Mouse (Mus musculus) erythroblast, embryonic 14.5 days (primary cell): ENCODE data around the gene Akna. TPM values are rescaled to one million over a fixed set of nuclear protein-coding genes. Genes with fewer than 3 reads are reported as not detected.

Experiments used
- H3K27me3 ChIP-seq: 2 replicates; pipeline ENCODE4 v1.6.1; 2012; ENCODE audit warnings: inconsistent platforms; ENCODE audit not compliant: control insufficient read depth
- H3K36me3 ChIP-seq: 2 replicates; pipeline ENCODE4 v1.6.1; 2012; ENCODE audit warnings: mild to moderate bottlenecking, inconsistent platforms; ENCODE audit not compliant: control insufficient read depth
- H3K4me1 ChIP-seq: 2 replicates; pipeline ENCODE4 v1.6.1; 2012; ENCODE audit warnings: inconsistent platforms; ENCODE audit not compliant: control insufficient read depth
- H3K4me3 ChIP-seq: replicated peaks from 2 replicates; pipeline ENCODE3; 2012; ENCODE audit warnings: moderate library complexity, mild to moderate bottlenecking, inconsistent platforms
- H3K9me3 ChIP-seq: 2 replicates; pipeline ENCODE4 v1.6.1; 2012; ENCODE audit warnings: low read length, inconsistent platforms, mixed read lengths; ENCODE audit not compliant: control insufficient read depth
- GATA1 ChIP-seq: IDR thresholded peaks from 2 replicates; pipeline ENCODE4 v1.6.1; 2012; ENCODE audit warnings: low read length, inconsistent platforms, mixed read lengths
- TAL1 ChIP-seq: IDR thresholded peaks from 3 replicates; pipeline ENCODE4 v1.6.1; 2012; ENCODE audit warnings: low read length, inconsistent platforms, mixed read lengths
- polyA plus RNA-seq: library from polyadenylated mRNA; stranded (reverse); fragments of >175 nt; gene quantifications from 2 replicates; pipeline ENCODE4 v1.2.3, GENCODE M21; 2012

Gene Akna
- polyA plus RNA-seq, 1 experiment = 1.3 TPM

GRCm38 (mm10) chr4:63417318-63417957 lies 14.3 kb upstream of the Akna start:
- Histone ChIP-seq H3K4me3 (no peak overlapping the region), H3K36me3 (no peaks in the 10 kb centered on the region), H3K9me3 (no peaks in the 10 kb centered on the region), H3K27me3 (no peaks in the 10 kb centered on the region), H3K4me1 (peaks cover 6% of the 10 kb centered on the region)
- TF ChIP-seq GATA1 (no peak), TAL1 (no peak)

GRCm38 (mm10) chr4:63414951-63415350 lies 11.8 kb upstream of the Akna start:
- TF ChIP-seq GATA1 = no peak
- no peak for TF ChIP-seq TAL1
- no peak overlapping the region for H3K4me3 ChIP-seq
- no peaks in the 10 kb centered on the region for H3K9me3 ChIP-seq
- no peaks in the 10 kb centered on the region for H3K36me3 ChIP-seq
- no peaks in the 10 kb centered on the region for H3K27me3 ChIP-seq
- peaks cover 20% of the 10 kb centered on the region for H3K4me1 ChIP-seq

- no peak overlapping the region for H3K4me3 ChIP-seq
- H3K9me3 ChIP-seq = no peaks in the 10 kb centered on the region
- TF ChIP-seq TAL1 (no peak), GATA1 (no peak)
- peaks cover 52% of the 10 kb centered on the region for H3K4me1 ChIP-seq
- H3K36me3 ChIP-seq = no peaks in the 10 kb centered on the region
- peaks cover 6% of the 10 kb centered on the region for H3K27me3 ChIP-seq
Observed at GRCm38 (mm10) chr4:63411222-63411621, 8.1 kb upstream of the Akna start.

GRCm38 (mm10) chr4:63410583-63410934 lies 7.4 kb upstream of the Akna start:
- H3K4me3 ChIP-seq = peak overlapping the region; percentile 74
- H3K36me3 ChIP-seq = no peaks in the 10 kb centered on the region
- no peaks in the 10 kb centered on the region for H3K9me3 ChIP-seq
- TF ChIP-seq GATA1 (no peak), TAL1 (no peak)
- peaks cover 6% of the 10 kb centered on the region for H3K27me3 ChIP-seq
- H3K4me1 ChIP-seq = peaks cover 58% of the 10 kb centered on the region

- Histone ChIP-seq H3K27me3 (peaks cover 6% of the 10 kb centered on the region), H3K4me3 (peak overlapping the region; percentile 74), H3K9me3 (no peaks in the 10 kb centered on the region), H3K36me3 (no peaks in the 10 kb centered on the region), H3K4me1 (peaks cover 60% of the 10 kb centered on the region)
- TF ChIP-seq TAL1 (no peak), GATA1 (no peak)
Observed at GRCm38 (mm10) chr4:63409908-63410582, 6.9 kb upstream of the Akna start.

GRCm38 (mm10) chr4:63409317-63409907 lies 6.3 kb upstream of the Akna start:
- peaks cover 6% of the 10 kb centered on the region for H3K27me3 ChIP-seq
- no peaks in the 10 kb centered on the region for H3K9me3 ChIP-seq
- peaks cover 65% of the 10 kb centered on the region for H3K4me1 ChIP-seq

GRCm38 (mm10) chr4:63408649-63409048 lies 5.5 kb upstream of the Akna start:
- Histone ChIP-seq H3K36me3 (no peaks in the 10 kb centered on the region), H3K27me3 (peaks cover 6% of the 10 kb centered on the region), H3K9me3 (no peaks in the 10 kb centered on the region), H3K4me1 (peaks cover 73% of the 10 kb centered on the region), H3K4me3 (peak overlapping the region; percentile 74)
- TF ChIP-seq TAL1 = no peak
- TF ChIP-seq GATA1 = no peak

More at GRCm38 (mm10) chr4:63409317-63409907, 6.3 kb upstream of the Akna start:
- peak overlapping the region; percentile 74 for H3K4me3 ChIP-seq
- no peak for TF ChIP-seq GATA1
- no peak for TF ChIP-seq TAL1
- H3K36me3 ChIP-seq = no peaks in the 10 kb centered on the region

GRCm38 (mm10) chr4:63408247-63408646 lies 5.1 kb upstream of the Akna start:
- Histone ChIP-seq H3K4me3 (no peak overlapping the region), H3K4me1 (peaks cover 77% of the 10 kb centered on the region), H3K36me3 (no peaks in the 10 kb centered on the region), H3K27me3 (peaks cover 6% of the 10 kb centered on the region), H3K9me3 (no peaks in the 10 kb centered on the region)
- no peak for TF ChIP-seq GATA1
- TF ChIP-seq TAL1 = no peak

GRCm38 (mm10) chr4:63405683-63406082 lies 2.5 kb upstream of the Akna start:
- no peak overlapping the region for H3K4me3 ChIP-seq
- H3K27me3 ChIP-seq = peaks cover 6% of the 10 kb centered on the region
- no peak for TF ChIP-seq TAL1
- TF ChIP-seq GATA1 = no peak
- H3K9me3 ChIP-seq = no peaks in the 10 kb centered on the region
- peaks cover 96% of the 10 kb centered on the region for H3K4me1 ChIP-seq
- H3K36me3 ChIP-seq = peaks cover 4% of the 10 kb centered on the region
